Mouse (Mus musculus) A20 (cell line): ENCODE results near the gene Tprkb.
"Not testable (repeated sequence)": the region's sequence is repeated elsewhere in the genome, so short reads cannot be mapped to it uniquely, and the experiment has no call there.

Experiments
- DNase-seq: peaks from one replicate; pipeline ENCODE4 v3.0.0-alpha.2; 2011; ENCODE audit warnings: low read depth, low spot score

Tprkb gene

GRCm38 (mm10) chr6:85973336-85973735 is 61.7 kb downstream of the Tprkb start:
- DNase-seq, result no peak

DNA sequence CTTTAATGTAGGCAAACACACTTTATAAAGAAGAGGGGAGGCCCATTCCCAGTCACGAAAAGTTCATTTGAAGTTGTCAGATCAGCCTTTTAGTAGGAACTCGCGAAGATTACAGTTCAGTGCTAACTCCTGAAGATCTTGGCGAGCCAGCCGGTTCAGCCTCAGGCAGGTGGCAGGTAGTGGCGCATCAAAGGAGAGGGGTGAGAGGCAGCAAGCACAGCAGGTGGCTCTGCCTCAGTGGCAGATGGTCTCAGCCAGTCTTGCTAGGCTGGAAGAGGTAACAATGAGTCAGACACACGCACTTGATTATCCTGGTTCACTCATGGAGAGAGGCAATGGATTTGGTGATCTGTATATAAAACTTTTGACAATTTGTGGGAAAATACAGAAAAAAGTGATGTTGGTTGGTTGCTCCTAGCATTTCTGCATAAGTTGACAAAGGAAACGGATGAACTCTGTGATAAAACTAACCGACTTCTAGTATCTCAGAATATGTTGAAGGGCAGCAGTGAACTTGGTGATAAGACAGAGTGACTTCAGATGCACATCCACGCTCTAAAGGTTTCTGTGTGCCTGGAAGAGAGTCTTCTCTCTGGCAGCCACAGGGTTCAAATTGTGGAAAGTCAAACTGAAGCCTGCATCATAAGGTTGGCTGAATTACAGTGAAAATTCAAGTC is 63.4 kb downstream of the Tprkb start:
- no peak for DNase-seq

- DNase-seq, result no peak
These were observed 64.1 kb downstream of the Tprkb start for GRCm38 (mm10) chr6:85975761-85976160.

GRCm38 (mm10) chr6:85976242-85976641 is 64.6 kb downstream of the Tprkb start:
- DNase-seq, result peak; percentile 56

DNA sequence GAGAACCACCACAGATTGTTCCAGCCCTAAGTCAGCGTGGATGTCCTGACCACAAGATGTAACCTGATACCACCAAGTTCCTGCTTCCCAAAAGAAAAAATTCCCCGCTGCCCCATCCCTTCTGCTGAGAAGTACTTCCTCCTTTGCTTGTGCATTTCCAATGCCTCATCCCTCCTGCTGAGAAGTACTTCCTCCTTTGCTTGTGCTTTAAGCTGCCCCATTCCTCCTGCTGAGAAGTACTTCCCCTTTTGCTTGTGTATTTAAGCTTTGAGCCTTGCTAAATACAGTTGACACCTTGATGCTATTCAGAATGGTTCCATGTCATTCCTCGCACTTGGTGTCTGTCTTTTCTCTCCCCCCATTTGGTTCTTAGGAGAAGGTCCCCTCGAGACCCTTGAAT is 67.1 kb downstream of the Tprkb start:
- DNase-seq, result not testable (repeated sequence)
